Mouse (Mus musculus): ENCODE data around the gene Bmp7.

Gene Bmp7

GRCm38 (mm10) chr2:172888147-172888546, 52.0 kb downstream of the Bmp7 start:
- peaks cover 7% of the 10 kb centered on the region; the same call in 1 of the 2 replicates for H3K27me3 ChIP-seq (ENCODE audit: insufficient read depth, low read length)
- peaks cover 63% of the 10 kb centered on the region for H3K4me1 ChIP-seq (replicated peaks; ENCODE audit: low read depth, low read length)
- no peaks in the 10 kb centered on the region for H3K9me3 ChIP-seq (ENCODE audit: low read length)
- no peak for TF ChIP-seq NANOG (IDR thresholded peaks at IDR 0.05; ENCODE audit: borderline replicate concordance, low read length)
- no peak for TF ChIP-seq CTCF (conservative IDR thresholded peaks at IDR 0.05; ENCODE audit: low read length)
- TF ChIP-seq POU5F1 (IDR thresholded peaks at IDR 0.05; ENCODE audit: borderline replicate concordance, low read length), result no peak
- 0 out of 2 replicates have a peak overlapping the region, but pooled peaks have one; percentile 10 for H3K4me3 ChIP-seq (replicated peaks; ENCODE audit: low read length)
- H3K36me3 ChIP-seq (ENCODE audit: insufficient read depth, low read length), result no peaks in the 10 kb centered on the region

DNA sequence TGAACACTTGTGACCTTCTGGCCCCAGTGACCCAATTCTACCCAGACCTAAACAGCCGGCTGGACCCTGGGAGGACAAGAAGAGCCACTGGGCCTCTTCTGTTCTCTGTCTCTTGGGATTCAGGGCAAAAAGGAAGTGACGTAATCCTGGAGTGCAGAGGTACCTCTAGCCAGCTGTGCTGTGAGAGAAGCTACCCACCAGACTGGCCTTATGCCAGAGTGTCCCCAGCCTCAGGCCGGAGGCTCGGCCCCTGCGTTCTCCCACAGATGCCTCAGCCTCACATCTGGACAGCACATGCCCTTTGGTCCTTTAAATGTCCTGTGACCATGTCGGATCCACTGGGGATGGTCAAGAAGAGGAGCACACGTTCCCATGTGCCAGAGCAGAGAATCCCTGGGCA, 54.3 kb downstream of the Bmp7 start:
- Histone ChIP-seq H3K4me3 (replicated peaks; ENCODE audit: low read length) (no peak overlapping the region), H3K27me3 (ENCODE audit: insufficient read depth, low read length) (peaks cover 19% of the 10 kb centered on the region; the same call in 1 of the 2 replicates), H3K9me3 (ENCODE audit: low read length) (no peaks in the 10 kb centered on the region), H3K4me1 (replicated peaks; ENCODE audit: low read depth, low read length) (peaks cover 52% of the 10 kb centered on the region), H3K36me3 (ENCODE audit: insufficient read depth, low read length) (no peaks in the 10 kb centered on the region)
- TF ChIP-seq POU5F1 (IDR thresholded peaks at IDR 0.05; ENCODE audit: borderline replicate concordance, low read length), result no peak
- no peak for TF ChIP-seq CTCF (conservative IDR thresholded peaks at IDR 0.05; ENCODE audit: low read length)
- TF ChIP-seq NANOG (IDR thresholded peaks at IDR 0.05; ENCODE audit: borderline replicate concordance, low read length), result no peak

GRCm38 (mm10) chr2:172884584-172884983, 55.5 kb downstream of the Bmp7 start:
- Histone ChIP-seq H3K9me3 (ENCODE audit: low read length) (no peaks in the 10 kb centered on the region), H3K4me3 (replicated peaks; ENCODE audit: low read length) (no peak overlapping the region), H3K4me1 (replicated peaks; ENCODE audit: low read depth, low read length) (peaks cover 44% of the 10 kb centered on the region), H3K36me3 (ENCODE audit: insufficient read depth, low read length) (no peaks in the 10 kb centered on the region), H3K27me3 (ENCODE audit: insufficient read depth, low read length) (peaks cover 20% of the 10 kb centered on the region; the same call in 1 of the 2 replicates)
- TF ChIP-seq NANOG (IDR thresholded peaks at IDR 0.05; ENCODE audit: borderline replicate concordance, low read length) (no peak), POU5F1 (IDR thresholded peaks at IDR 0.05; ENCODE audit: borderline replicate concordance, low read length) (no peak), CTCF (conservative IDR thresholded peaks at IDR 0.05; ENCODE audit: low read length) (no peak)

- Histone ChIP-seq H3K36me3 (ENCODE audit: insufficient read depth, low read length) (no peaks in the 10 kb centered on the region), H3K9me3 (ENCODE audit: low read length) (no peaks in the 10 kb centered on the region), H3K27me3 (ENCODE audit: insufficient read depth, low read length) (peaks cover 9% of the 10 kb centered on the region), H3K4me3 (replicated peaks; ENCODE audit: low read length) (no peak overlapping the region), H3K4me1 (replicated peaks; ENCODE audit: low read depth, low read length) (peaks cover 63% of the 10 kb centered on the region)
- no peak for TF ChIP-seq CTCF (conservative IDR thresholded peaks at IDR 0.05; ENCODE audit: low read length)
- TF ChIP-seq POU5F1 (IDR thresholded peaks at IDR 0.05; ENCODE audit: borderline replicate concordance, low read length), result no peak
- TF ChIP-seq NANOG (IDR thresholded peaks at IDR 0.05; ENCODE audit: borderline replicate concordance, low read length), result no peak
These were observed 64.9 kb downstream of the Bmp7 start for GRCm38 (mm10) chr2:172875201-172875600.

GRCm38 (mm10) chr2:172866356-172866755, 73.8 kb downstream of the Bmp7 start:
- Histone ChIP-seq H3K4me3 (replicated peaks; ENCODE audit: low read length) (peak overlapping the region; percentile 13; the same call in 1 of the 2 replicates), H3K27me3 (ENCODE audit: insufficient read depth, low read length) (peaks cover 21% of the 10 kb centered on the region), H3K36me3 (ENCODE audit: insufficient read depth, low read length) (no peaks in the 10 kb centered on the region), H3K4me1 (replicated peaks; ENCODE audit: low read depth, low read length) (peaks cover 91% of the 10 kb centered on the region), H3K9me3 (ENCODE audit: low read length) (peaks cover 4% of the 10 kb centered on the region; the same call in 1 of the 2 replicates)
- no peak for TF ChIP-seq POU5F1 (IDR thresholded peaks at IDR 0.05; ENCODE audit: borderline replicate concordance, low read length)
- TF ChIP-seq NANOG (IDR thresholded peaks at IDR 0.05; ENCODE audit: borderline replicate concordance, low read length), result no peak
- TF ChIP-seq CTCF (conservative IDR thresholded peaks at IDR 0.05; ENCODE audit: low read length), result no peak

DNA sequence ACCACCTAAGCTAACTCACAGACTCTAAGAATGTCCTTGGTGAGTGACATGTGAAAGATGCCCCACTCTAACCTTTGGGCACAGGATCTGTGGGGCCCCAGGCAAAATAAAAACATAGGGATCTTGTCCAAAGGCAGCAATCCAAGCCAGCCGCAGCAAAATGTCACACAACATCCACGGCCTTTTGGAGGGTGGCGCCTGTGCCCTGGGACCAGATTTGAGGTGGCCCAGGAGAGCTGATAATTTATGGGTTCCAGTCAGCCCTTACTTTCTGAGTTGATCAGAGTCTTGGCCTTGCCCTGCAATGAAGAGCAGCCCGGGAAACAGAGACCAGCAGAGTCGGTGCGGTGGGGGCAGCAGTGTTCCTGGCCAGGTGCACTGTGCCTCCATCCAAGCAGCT, 75.0 kb downstream of the Bmp7 start:
- Histone ChIP-seq H3K4me3 (replicated peaks; ENCODE audit: low read length) (no peak overlapping the region), H3K36me3 (ENCODE audit: insufficient read depth, low read length) (no peaks in the 10 kb centered on the region), H3K27me3 (ENCODE audit: insufficient read depth, low read length) (peaks cover 28% of the 10 kb centered on the region), H3K4me1 (replicated peaks; ENCODE audit: low read depth, low read length) (peaks cover 91% of the 10 kb centered on the region), H3K9me3 (ENCODE audit: low read length) (peaks cover 4% of the 10 kb centered on the region; the same call in 1 of the 2 replicates)
- TF ChIP-seq NANOG (IDR thresholded peaks at IDR 0.05; ENCODE audit: borderline replicate concordance, low read length) (no peak), POU5F1 (IDR thresholded peaks at IDR 0.05; ENCODE audit: borderline replicate concordance, low read length) (no peak), CTCF (conservative IDR thresholded peaks at IDR 0.05; ENCODE audit: low read length) (no peak)

- Histone ChIP-seq H3K4me1 (replicated peaks; ENCODE audit: low read depth, low read length) (peaks cover 90% of the 10 kb centered on the region), H3K36me3 (ENCODE audit: insufficient read depth, low read length) (no peaks in the 10 kb centered on the region), H3K9me3 (ENCODE audit: low read length) (peaks cover 4% of the 10 kb centered on the region; the same call in 1 of the 2 replicates), H3K27me3 (ENCODE audit: insufficient read depth, low read length) (peaks cover 32% of the 10 kb centered on the region), H3K4me3 (replicated peaks; ENCODE audit: low read length) (no peak overlapping the region)
- TF ChIP-seq NANOG (IDR thresholded peaks at IDR 0.05; ENCODE audit: borderline replicate concordance, low read length) (no peak), CTCF (conservative IDR thresholded peaks at IDR 0.05; ENCODE audit: low read length) (peak; percentile 40), POU5F1 (IDR thresholded peaks at IDR 0.05; ENCODE audit: borderline replicate concordance, low read length) (no peak)
These were observed 75.6 kb downstream of the Bmp7 start for GRCm38 (mm10) chr2:172864566-172864965.

DNA sequence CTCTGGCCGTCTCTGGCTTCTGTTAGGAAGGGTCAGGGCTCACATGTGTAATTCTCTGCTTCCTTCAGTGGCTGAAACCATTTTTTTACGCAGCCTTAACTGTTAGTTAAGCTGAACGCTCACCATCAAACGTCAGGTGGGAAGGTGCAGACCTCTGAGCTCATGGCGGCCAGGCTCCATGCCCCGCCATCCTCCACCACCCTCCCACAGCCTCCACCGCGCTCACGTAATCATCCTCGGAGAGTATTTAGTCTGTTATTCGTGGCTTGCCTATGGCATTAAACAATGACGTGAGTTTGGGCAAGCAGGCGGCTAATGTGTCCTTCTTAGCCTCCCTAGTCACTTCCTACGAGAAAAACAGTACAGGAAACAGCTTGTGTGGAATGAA, 76.7 kb downstream of the Bmp7 start:
- TF ChIP-seq NANOG (IDR thresholded peaks at IDR 0.05; ENCODE audit: borderline replicate concordance, low read length) (no peak), POU5F1 (IDR thresholded peaks at IDR 0.05; ENCODE audit: borderline replicate concordance, low read length) (no peak), CTCF (conservative IDR thresholded peaks at IDR 0.05; ENCODE audit: low read length) (no peak)
- H3K9me3 ChIP-seq (ENCODE audit: low read length), result peaks cover 14% of the 10 kb centered on the region
- no peaks in the 10 kb centered on the region for H3K36me3 ChIP-seq (ENCODE audit: insufficient read depth, low read length)
- peaks cover 38% of the 10 kb centered on the region for H3K27me3 ChIP-seq (ENCODE audit: insufficient read depth, low read length)
- peak overlapping the region; percentile 41 for H3K4me3 ChIP-seq (replicated peaks; ENCODE audit: low read length)
- H3K4me1 ChIP-seq (replicated peaks; ENCODE audit: low read depth, low read length), result peaks cover 83% of the 10 kb centered on the region
